Mouse (Mus musculus) heart, adult 2 months (tissue): ENCODE data around the gene Dctd.

ENCODE experiments used
- CTCF ChIP-seq: fragments of 200-600 bp; IDR thresholded peaks from 2 replicates; pipeline ENCODE4 v1.8.1; 2022; ENCODE audit warnings: antibody characterized with exemption, mild to moderate bottlenecking, moderate library complexity
- EP300 ChIP-seq: fragments of 200-500 bp; IDR thresholded peaks from 2 replicates; pipeline ENCODE4 v1.6.1; 2011; ENCODE audit warnings: low read depth, low read length, control low read depth; ENCODE audit not compliant: insufficient read depth

DNA sequence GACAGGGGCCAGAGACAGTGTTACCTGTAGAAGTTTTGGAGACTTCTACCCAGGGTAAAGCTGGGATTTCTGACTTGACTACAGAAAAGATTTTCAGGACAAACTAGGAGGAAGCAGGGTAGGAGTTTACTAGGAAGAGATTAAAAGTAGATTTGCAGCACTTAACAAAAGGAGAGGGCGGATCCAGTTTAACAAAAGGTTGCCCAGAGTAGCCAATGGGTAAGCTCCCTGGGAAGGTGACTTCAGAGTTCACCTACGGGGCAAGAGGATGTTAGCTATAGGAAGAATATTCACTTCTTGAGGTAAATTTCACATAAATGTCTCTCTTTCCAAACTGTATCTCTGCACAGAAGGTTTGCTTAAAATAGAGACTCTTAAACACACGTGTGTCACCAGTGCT is 103.7 kb downstream of the Dctd start:
- no peak for TF ChIP-seq CTCF
- no peak for TF ChIP-seq EP300
